Mouse (Mus musculus): ENCODE measurements around the gene Def8.

- no peak for TF ChIP-seq TAL1 (conservative IDR thresholded peaks at IDR 0.05; ENCODE audit: low read depth, low read length)
- no peak for TF ChIP-seq CTCF (IDR thresholded peaks at IDR 0.05; ENCODE audit: low read depth, low read length)
These were observed 40.3 kb downstream of the Def8 start for GRCm38 (mm10) chr8:123463651-123464050.

Data from G1E (cell line).